Mouse (Mus musculus): ENCODE results near the gene S100a11. TPM values are rescaled to one million over a fixed set of nuclear protein-coding genes. Genes with fewer than 3 reads are reported as not detected.

The S100a11 gene
- polyA plus RNA-seq, 1 experiment: 21.5 TPM

GRCm38 (mm10) chr3:93555878-93556254 lies 35.6 kb downstream of the S100a11 start:
- Histone ChIP-seq H3K4me3 (ENCODE audit: insufficient read depth, low read length) (peak overlapping the region; percentile 57), H3K27ac (ENCODE audit: insufficient read depth, low read length) (no peak overlapping the region), H3K4me1 (ENCODE audit: control insufficient read depth, insufficient read depth, low read length) (no peaks in the 10 kb centered on the region)
- TF ChIP-seq POLR2A (IDR thresholded peaks at IDR 0.05; ENCODE audit: extremely low read depth, insufficient read depth, low read length) (no peak), CTCF (IDR thresholded peaks at IDR 0.05; ENCODE audit: extremely low read depth, insufficient read depth, low read length) (no peak)

DNA sequence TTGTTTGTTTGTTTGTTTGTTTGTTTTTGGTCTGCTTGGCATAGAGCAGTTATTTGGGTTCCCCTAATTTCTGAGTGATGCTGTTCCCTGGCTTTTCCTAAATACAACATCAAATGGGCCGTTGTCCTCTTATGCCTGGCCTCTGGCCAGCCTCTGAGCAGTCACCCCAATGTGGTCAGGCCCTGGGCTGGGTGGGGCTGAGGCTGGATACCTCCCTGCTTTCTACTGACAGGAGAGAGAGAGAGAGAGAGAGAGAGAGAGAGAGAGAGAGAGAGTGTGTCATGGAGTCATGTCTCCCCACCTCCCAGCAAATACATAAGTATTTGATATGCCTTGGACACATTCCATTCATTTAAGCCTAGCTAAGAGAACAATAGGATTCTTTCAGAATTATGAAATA lies 36.3 kb downstream of the S100a11 start:
- Histone ChIP-seq H3K4me1 (ENCODE audit: control insufficient read depth, insufficient read depth, low read length) (no peaks in the 10 kb centered on the region), H3K4me3 (ENCODE audit: insufficient read depth, low read length) (peak overlapping the region; percentile 19; the same call in 1 of the 2 replicates), H3K27ac (ENCODE audit: insufficient read depth, low read length) (no peak overlapping the region)
- TF ChIP-seq POLR2A (IDR thresholded peaks at IDR 0.05; ENCODE audit: extremely low read depth, insufficient read depth, low read length): no peak

DNA sequence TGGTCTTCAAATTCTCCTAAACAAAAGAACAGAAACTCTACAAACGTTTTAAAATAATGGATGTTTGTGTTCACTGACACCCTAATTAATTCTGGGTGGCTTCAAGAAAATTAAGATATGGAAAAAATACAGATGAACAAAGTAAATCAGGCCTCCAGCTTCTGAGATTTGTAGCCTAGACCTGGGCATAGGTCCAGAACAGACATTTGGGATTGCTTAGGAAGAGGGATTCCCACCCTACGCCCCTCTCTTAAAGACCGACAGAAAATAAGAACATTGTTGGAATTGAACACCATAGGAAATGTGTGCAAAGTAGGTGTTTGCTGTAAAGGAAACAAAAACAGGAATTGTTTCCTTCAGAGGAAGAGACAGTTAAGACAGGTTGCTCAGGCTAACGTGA lies 37.2 kb downstream of the S100a11 start:
- no peak overlapping the region for H3K27ac ChIP-seq (ENCODE audit: insufficient read depth, low read length)
- H3K4me1 ChIP-seq (ENCODE audit: control insufficient read depth, insufficient read depth, low read length): peaks cover 2% of the 10 kb centered on the region; the same call in 1 of the 2 replicates
- H3K4me3 ChIP-seq (ENCODE audit: insufficient read depth, low read length): no peak overlapping the region
- TF ChIP-seq POLR2A (IDR thresholded peaks at IDR 0.05; ENCODE audit: extremely low read depth, insufficient read depth, low read length) (no peak), CTCF (IDR thresholded peaks at IDR 0.05; ENCODE audit: extremely low read depth, insufficient read depth, low read length) (no peak)

- Histone ChIP-seq H3K4me1 (ENCODE audit: control insufficient read depth, insufficient read depth, low read length) (peaks cover 2% of the 10 kb centered on the region; the same call in 1 of the 2 replicates), H3K4me3 (ENCODE audit: insufficient read depth, low read length) (no peak overlapping the region), H3K27ac (ENCODE audit: insufficient read depth, low read length) (no peak overlapping the region)
- TF ChIP-seq POLR2A (IDR thresholded peaks at IDR 0.05; ENCODE audit: extremely low read depth, insufficient read depth, low read length) (no peak), CTCF (IDR thresholded peaks at IDR 0.05; ENCODE audit: extremely low read depth, insufficient read depth, low read length) (no peak)
Observed at GRCm38 (mm10) chr3:93559961-93560360, 39.7 kb downstream of the S100a11 start.

- peaks cover 2% of the 10 kb centered on the region; the same call in 1 of the 2 replicates for H3K4me1 ChIP-seq (ENCODE audit: control insufficient read depth, insufficient read depth, low read length)
- TF ChIP-seq CTCF (IDR thresholded peaks at IDR 0.05; ENCODE audit: extremely low read depth, insufficient read depth, low read length): no peak
- no peak for TF ChIP-seq POLR2A (IDR thresholded peaks at IDR 0.05; ENCODE audit: extremely low read depth, insufficient read depth, low read length)
- H3K27ac ChIP-seq (ENCODE audit: insufficient read depth, low read length): no peak overlapping the region
- H3K4me3 ChIP-seq (ENCODE audit: insufficient read depth, low read length): no peak overlapping the region
Observed at GRCm38 (mm10) chr3:93562372-93562771, 42.1 kb downstream of the S100a11 start.

DNA sequence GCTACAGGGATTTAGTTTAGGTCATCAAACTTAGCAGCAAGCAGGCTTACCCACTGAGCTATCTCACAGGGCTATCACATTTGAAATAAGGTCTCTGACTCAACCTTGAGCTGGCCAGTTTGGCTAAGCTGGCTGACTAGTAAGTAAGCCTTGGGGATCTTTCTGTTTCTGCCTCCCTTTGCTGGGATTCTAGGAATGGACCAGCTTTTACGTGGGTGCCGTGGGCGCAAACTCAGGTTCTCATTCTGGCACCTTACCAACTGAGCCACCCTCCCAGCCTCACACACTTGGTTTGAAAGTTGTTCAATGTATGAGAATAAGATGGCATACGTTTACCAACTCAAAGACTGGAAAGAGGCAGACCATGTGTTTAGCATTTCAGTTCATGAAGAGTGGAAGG lies 42.9 kb downstream of the S100a11 start:
- no peak overlapping the region for H3K27ac ChIP-seq (ENCODE audit: insufficient read depth, low read length)
- no peak overlapping the region for H3K4me3 ChIP-seq (ENCODE audit: insufficient read depth, low read length)
- peaks cover 2% of the 10 kb centered on the region; the same call in 1 of the 2 replicates for H3K4me1 ChIP-seq (ENCODE audit: control insufficient read depth, insufficient read depth, low read length)
- TF ChIP-seq POLR2A (IDR thresholded peaks at IDR 0.05; ENCODE audit: extremely low read depth, insufficient read depth, low read length) (no peak), CTCF (IDR thresholded peaks at IDR 0.05; ENCODE audit: extremely low read depth, insufficient read depth, low read length) (no peak)

DNA sequence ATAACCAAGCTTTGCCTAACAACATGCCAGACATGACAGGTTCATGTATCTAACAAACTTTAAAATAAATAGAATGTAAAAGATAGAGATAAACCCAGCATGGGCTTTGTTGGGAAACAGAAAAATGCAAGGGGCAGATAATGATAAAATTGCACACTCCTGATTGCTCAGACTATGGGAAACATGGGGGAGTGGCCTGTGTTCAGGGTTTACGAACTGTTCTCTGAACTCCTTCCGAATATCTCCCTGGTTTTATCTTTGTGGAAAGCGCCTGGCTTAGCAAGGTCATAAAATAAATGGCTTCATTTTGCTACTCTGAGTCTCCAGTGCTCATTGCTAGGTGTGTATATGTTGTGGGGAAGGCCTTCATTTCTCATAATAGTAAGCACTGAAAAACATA lies 46.6 kb downstream of the S100a11 start:
- no peak overlapping the region for H3K4me3 ChIP-seq (ENCODE audit: insufficient read depth, low read length)
- TF ChIP-seq POLR2A (IDR thresholded peaks at IDR 0.05; ENCODE audit: extremely low read depth, insufficient read depth, low read length) (no peak), CTCF (IDR thresholded peaks at IDR 0.05; ENCODE audit: extremely low read depth, insufficient read depth, low read length) (no peak)
- H3K27ac ChIP-seq (ENCODE audit: insufficient read depth, low read length): no peak overlapping the region
- peaks cover 2% of the 10 kb centered on the region; the same call in 1 of the 2 replicates for H3K4me1 ChIP-seq (ENCODE audit: control insufficient read depth, insufficient read depth, low read length)

GRCm38 (mm10) chr3:93567721-93568120 lies 47.4 kb downstream of the S100a11 start:
- Histone ChIP-seq H3K4me1 (ENCODE audit: control insufficient read depth, insufficient read depth, low read length) (no peaks in the 10 kb centered on the region; the same call in 1 of the 2 replicates), H3K4me3 (ENCODE audit: insufficient read depth, low read length) (no peak overlapping the region), H3K27ac (ENCODE audit: insufficient read depth, low read length) (no peak overlapping the region)
- TF ChIP-seq CTCF (IDR thresholded peaks at IDR 0.05; ENCODE audit: extremely low read depth, insufficient read depth, low read length) (no peak), POLR2A (IDR thresholded peaks at IDR 0.05; ENCODE audit: extremely low read depth, insufficient read depth, low read length) (no peak)

DNA sequence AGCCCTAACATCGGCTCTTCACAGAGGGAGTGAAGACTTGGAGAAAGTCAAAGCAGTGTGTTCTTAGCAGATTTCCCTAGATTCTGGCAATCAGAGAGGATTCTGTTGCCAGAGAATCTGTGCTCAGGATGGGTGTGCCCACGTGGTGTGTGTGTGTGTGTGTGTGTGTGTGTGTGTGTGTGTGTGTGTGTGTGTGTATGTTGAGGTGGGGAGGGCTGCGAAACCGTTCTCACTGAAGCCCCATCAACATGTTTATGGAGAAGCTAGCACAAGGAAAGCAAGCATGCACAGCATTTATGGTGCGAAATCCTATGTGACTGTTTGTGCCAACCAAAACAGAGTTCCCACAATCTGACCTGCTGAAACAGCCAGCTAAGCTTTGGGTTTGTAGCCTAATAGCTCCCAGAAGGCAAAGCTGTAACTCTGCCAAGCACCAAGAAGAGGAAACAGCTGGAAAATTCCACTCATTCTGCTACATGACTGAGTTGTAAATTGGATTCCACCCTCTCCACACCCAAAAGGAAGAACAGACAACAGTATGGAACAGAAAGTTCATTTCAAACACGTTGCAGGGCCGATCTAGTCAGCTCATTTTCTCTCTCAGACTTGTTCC lies 48.2 kb downstream of the S100a11 start:
- Histone ChIP-seq H3K4me1 (ENCODE audit: control insufficient read depth, insufficient read depth, low read length) (no peaks in the 10 kb centered on the region), H3K27ac (ENCODE audit: insufficient read depth, low read length) (0 out of 2 replicates have a peak overlapping the region, but pooled peaks have one; percentile 67), H3K4me3 (ENCODE audit: insufficient read depth, low read length) (no peak overlapping the region)
- TF ChIP-seq POLR2A (IDR thresholded peaks at IDR 0.05; ENCODE audit: extremely low read depth, insufficient read depth, low read length) (no peak), CTCF (IDR thresholded peaks at IDR 0.05; ENCODE audit: extremely low read depth, insufficient read depth, low read length) (no peak)

GRCm38 (mm10) chr3:93569046-93569445 lies 48.8 kb downstream of the S100a11 start:
- H3K4me1 ChIP-seq (ENCODE audit: control insufficient read depth, insufficient read depth, low read length): no peaks in the 10 kb centered on the region
- no peak overlapping the region for H3K4me3 ChIP-seq (ENCODE audit: insufficient read depth, low read length)
- TF ChIP-seq POLR2A (IDR thresholded peaks at IDR 0.05; ENCODE audit: extremely low read depth, insufficient read depth, low read length) (no peak), CTCF (IDR thresholded peaks at IDR 0.05; ENCODE audit: extremely low read depth, insufficient read depth, low read length) (no peak)
- no peak overlapping the region for H3K27ac ChIP-seq (ENCODE audit: insufficient read depth, low read length)
